Mouse (Mus musculus): ENCODE results near the gene Stambpl1. TPM values are rescaled to one million over a fixed set of nuclear protein-coding genes. Genes with fewer than 3 reads are reported as not detected.

The Stambpl1 gene
- polyA plus RNA-seq, 1 experiment from 2014 or later, result 13.0 TPM

- ATAC-seq (ENCODE audit: low FRiP score, low TSS enrichment) (peak; percentile 98), DNase-seq (ENCODE audit: low spot score) (peak; percentile 86)
- H3K9ac ChIP-seq (ENCODE audit: low read length), result no peak within 1 kb of the TSS
- no peaks in the 10 kb centered on the region for H3K27me3 ChIP-seq (ENCODE audit: control insufficient read depth, insufficient read depth, low read length)
- H3K9me3 ChIP-seq (ENCODE audit: control insufficient read depth, low read length), result no peaks in the 10 kb centered on the region
- peak within 1 kb of the TSS; percentile 33 for H3K4me2 ChIP-seq (replicated peaks; ENCODE audit: low read depth)
- no peaks in the 10 kb centered on the region for H3K36me3 ChIP-seq (ENCODE audit: control insufficient read depth, insufficient read depth, low read length)
- no peak for TF ChIP-seq CTCF (IDR thresholded peaks at IDR 0.05; ENCODE audit: low read depth)
- TF ChIP-seq EP300 (optimal IDR thresholded peaks at IDR 0.05), result peak; percentile 74
- 44% methylated on average over 5 of the region's 5 CpGs for WGBS
- peak within 1 kb of the TSS; percentile 78 for H3K27ac ChIP-seq (replicated peaks)
- peak within 1 kb of the TSS; percentile 24 for H3K4me3 ChIP-seq (ENCODE audit: low read depth, low read length)
- H3K4me1 ChIP-seq (replicated peaks; ENCODE audit: control insufficient read depth, insufficient read depth), result no peaks in the 10 kb centered on the region
These were observed 26.1 kb upstream of the Stambpl1 start, which contains the start of gene Ankrd22 for GRCm38 (mm10) chr19:34165891-34166290. Gene Ankrd22 (minus strand): TSS chr19:34166053.

- H3K4me3 ChIP-seq (ENCODE audit: low read depth, low read length), result no peak overlapping the region
- 51% methylated on average over 4 of the region's 4 CpGs for WGBS
- ATAC-seq (ENCODE audit: low FRiP score, low TSS enrichment), result peak; percentile 74
These were observed 25.6 kb upstream of the Stambpl1 start for GRCm38 (mm10) chr19:34166386-34166785.

GRCm38 (mm10) chr19:34167896-34168661 is 23.9 kb upstream of the Stambpl1 start:
- TF ChIP-seq CTCF (IDR thresholded peaks at IDR 0.05; ENCODE audit: low read depth) (no peak), EP300 (optimal IDR thresholded peaks at IDR 0.05) (no peak)
- H3K9me3 ChIP-seq (ENCODE audit: control insufficient read depth, low read length), result no peaks in the 10 kb centered on the region
- 48% methylated on average over 7 of the region's 7 CpGs for WGBS
- DNase-seq (ENCODE audit: low spot score) (no peak), ATAC-seq (ENCODE audit: low FRiP score, low TSS enrichment) (no peak)
- H3K4me3 ChIP-seq (ENCODE audit: low read depth, low read length), result no peak overlapping the region
- no peaks in the 10 kb centered on the region for H3K27me3 ChIP-seq (ENCODE audit: control insufficient read depth, insufficient read depth, low read length)
- no peak overlapping the region for H3K4me2 ChIP-seq (replicated peaks; ENCODE audit: low read depth)
- no peaks in the 10 kb centered on the region for H3K36me3 ChIP-seq (ENCODE audit: control insufficient read depth, insufficient read depth, low read length)
- no peak overlapping the region for H3K27ac ChIP-seq (replicated peaks)
- H3K4me1 ChIP-seq (replicated peaks; ENCODE audit: control insufficient read depth, insufficient read depth), result no peaks in the 10 kb centered on the region
- H3K9ac ChIP-seq (ENCODE audit: low read length), result no peak overlapping the region

More at GRCm38 (mm10) chr19:34166386-34166785, 25.6 kb upstream of the Stambpl1 start:
- no peak overlapping the region for H3K4me2 ChIP-seq (replicated peaks; ENCODE audit: low read depth)
- H3K9me3 ChIP-seq (ENCODE audit: control insufficient read depth, low read length), result no peaks in the 10 kb centered on the region
- DNase-seq (ENCODE audit: low spot score), result peak; percentile 28
- no peak overlapping the region for H3K9ac ChIP-seq (ENCODE audit: low read length)
- TF ChIP-seq EP300 (optimal IDR thresholded peaks at IDR 0.05) (no peak), CTCF (IDR thresholded peaks at IDR 0.05; ENCODE audit: low read depth) (no peak)
- no peaks in the 10 kb centered on the region for H3K4me1 ChIP-seq (replicated peaks; ENCODE audit: control insufficient read depth, insufficient read depth)
- no peaks in the 10 kb centered on the region for H3K27me3 ChIP-seq (ENCODE audit: control insufficient read depth, insufficient read depth, low read length)
- no peak overlapping the region; the same call in 1 of the 2 replicates for H3K27ac ChIP-seq (replicated peaks)
- no peaks in the 10 kb centered on the region for H3K36me3 ChIP-seq (ENCODE audit: control insufficient read depth, insufficient read depth, low read length)

GRCm38 (mm10) chr19:34169121-34169520 is 22.9 kb upstream of the Stambpl1 start:
- H3K4me2 ChIP-seq (replicated peaks; ENCODE audit: low read depth), result no peak overlapping the region
- no peak for TF ChIP-seq EP300 (optimal IDR thresholded peaks at IDR 0.05)
- TF ChIP-seq CTCF (IDR thresholded peaks at IDR 0.05; ENCODE audit: low read depth), result peak; percentile 16; the same call in 1 of the 2 replicates
- no peaks in the 10 kb centered on the region for H3K9me3 ChIP-seq (ENCODE audit: control insufficient read depth, low read length)
- no peak overlapping the region for H3K9ac ChIP-seq (ENCODE audit: low read length)
- no peaks in the 10 kb centered on the region for H3K27me3 ChIP-seq (ENCODE audit: control insufficient read depth, insufficient read depth, low read length)
- H3K36me3 ChIP-seq (ENCODE audit: control insufficient read depth, insufficient read depth, low read length), result no peaks in the 10 kb centered on the region
- no peak for DNase-seq (ENCODE audit: low spot score)
- ATAC-seq (ENCODE audit: low FRiP score, low TSS enrichment), result no peak
- H3K27ac ChIP-seq (replicated peaks), result no peak overlapping the region
- H3K4me3 ChIP-seq (ENCODE audit: low read depth, low read length), result no peak overlapping the region
- H3K4me1 ChIP-seq (replicated peaks; ENCODE audit: control insufficient read depth, insufficient read depth), result no peaks in the 10 kb centered on the region

- no peak overlapping the region for H3K4me2 ChIP-seq (replicated peaks; ENCODE audit: low read depth)
- no peak overlapping the region for H3K4me3 ChIP-seq (ENCODE audit: low read depth, low read length)
- no peaks in the 10 kb centered on the region for H3K4me1 ChIP-seq (replicated peaks; ENCODE audit: control insufficient read depth, insufficient read depth)
- ATAC-seq (ENCODE audit: low FRiP score, low TSS enrichment) (no peak), DNase-seq (ENCODE audit: low spot score) (no peak)
- no peak overlapping the region for H3K9ac ChIP-seq (ENCODE audit: low read length)
- WGBS, result 58% methylated on average over 3 of the region's 3 CpGs
- no peaks in the 10 kb centered on the region for H3K9me3 ChIP-seq (ENCODE audit: control insufficient read depth, low read length)
- no peak overlapping the region for H3K27ac ChIP-seq (replicated peaks)
- TF ChIP-seq EP300 (optimal IDR thresholded peaks at IDR 0.05) (no peak), CTCF (IDR thresholded peaks at IDR 0.05; ENCODE audit: low read depth) (no peak)
- H3K27me3 ChIP-seq (ENCODE audit: control insufficient read depth, insufficient read depth, low read length), result no peaks in the 10 kb centered on the region
- H3K36me3 ChIP-seq (ENCODE audit: control insufficient read depth, insufficient read depth, low read length), result no peaks in the 10 kb centered on the region
These were observed 20.9 kb upstream of the Stambpl1 start for GRCm38 (mm10) chr19:34171167-34171566.

GRCm38 (mm10) chr19:34174004-34174403 is 18.0 kb upstream of the Stambpl1 start:
- WGBS, result 75% methylated on average over 3 of the region's 3 CpGs
- no peak for DNase-seq (ENCODE audit: low spot score)

More at GRCm38 (mm10) chr19:34174004-34174403, 18.0 kb upstream of the Stambpl1 start:
- H3K4me1 ChIP-seq (replicated peaks; ENCODE audit: control insufficient read depth, insufficient read depth), result no peaks in the 10 kb centered on the region
- H3K9ac ChIP-seq (ENCODE audit: low read length), result no peak overlapping the region
- H3K4me3 ChIP-seq (ENCODE audit: low read depth, low read length), result no peak overlapping the region
- no peak for ATAC-seq (ENCODE audit: low FRiP score, low TSS enrichment)
- H3K27ac ChIP-seq (replicated peaks), result no peak overlapping the region
- H3K9me3 ChIP-seq (ENCODE audit: control insufficient read depth, low read length), result no peaks in the 10 kb centered on the region
- H3K27me3 ChIP-seq (ENCODE audit: control insufficient read depth, insufficient read depth, low read length), result no peaks in the 10 kb centered on the region
- no peaks in the 10 kb centered on the region for H3K36me3 ChIP-seq (ENCODE audit: control insufficient read depth, insufficient read depth, low read length)
- H3K4me2 ChIP-seq (replicated peaks; ENCODE audit: low read depth), result no peak overlapping the region
- TF ChIP-seq CTCF (IDR thresholded peaks at IDR 0.05; ENCODE audit: low read depth) (no peak), EP300 (optimal IDR thresholded peaks at IDR 0.05) (no peak)

Data from stomach, postnatal 0 days (tissue).